Mouse (Mus musculus) kidney, postnatal 14 days (tissue): ENCODE data around the gene Tgif2lx2.
"Not testable (repeated sequence)": the region's sequence is repeated elsewhere in the genome, so short reads cannot be mapped to it uniquely, and the experiment has no call there.

Source experiments
- DNase-seq: peaks from one replicate; pipeline ENCODE4 v3.0.0; 2022; ENCODE audit warnings: mixed read lengths

Gene Tgif2lx2

DNA sequence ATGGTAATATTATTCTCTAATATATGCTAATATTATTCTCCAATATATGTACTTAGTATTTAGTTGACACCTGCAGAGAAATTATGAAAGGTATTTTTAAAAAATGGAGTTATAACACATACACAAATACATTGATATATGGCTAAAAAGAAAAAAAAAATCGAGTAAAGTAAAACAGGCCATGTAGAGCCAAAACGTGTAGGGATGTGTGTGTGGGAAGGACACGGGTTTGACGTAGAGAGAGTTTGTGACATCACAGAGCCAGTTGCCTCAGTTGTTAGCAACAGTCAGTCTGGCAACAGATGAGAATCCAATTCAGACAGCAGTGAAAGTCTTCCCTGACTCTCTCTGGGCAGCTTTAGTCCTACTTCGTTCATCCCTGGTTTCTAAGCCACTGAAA lies at the start of gene Tgif2lx2:
TSS of gene Tgif2lx2 (plus strand) at position 301 of the 400 bp plus-strand sequence.
- not testable (repeated sequence) for DNase-seq
